Mouse (Mus musculus): ENCODE data around the gene Wdfy3. TPM values are rescaled to one million over a fixed set of nuclear protein-coding genes. Genes with fewer than 3 reads are reported as not detected.
A peak's percentile ranks its signal among the peaks of the same experiment; 100 is the strongest.

Gene Wdfy3
- polyA plus RNA-seq, 1 experiment from 2014 or later, result 20.8 TPM

DNA sequence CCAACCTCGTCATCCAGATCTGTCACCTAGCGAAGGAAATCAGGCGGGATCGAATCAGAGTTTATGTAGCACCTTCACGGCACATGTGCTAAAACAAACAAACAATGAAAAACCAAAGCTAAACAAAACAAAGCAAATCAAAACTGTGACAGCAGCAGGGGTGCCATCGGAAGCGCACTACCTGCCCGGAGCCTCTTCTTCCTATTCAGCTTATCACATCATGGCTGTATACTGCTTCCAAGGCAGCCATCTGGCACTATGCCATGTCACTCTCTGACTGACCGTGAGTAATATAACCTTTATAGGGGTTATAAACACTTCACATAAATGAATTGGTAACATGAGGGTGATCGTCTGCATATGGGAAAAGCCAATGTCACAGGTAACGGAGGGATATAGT is 174.6 kb downstream of the Wdfy3 start:
- no peak overlapping the region for H3K4me2 ChIP-seq
- no peaks in the 10 kb centered on the region for H3K9me3 ChIP-seq (replicated peaks)
- no peaks in the 10 kb centered on the region for H3K4me1 ChIP-seq
- H3K27me3 ChIP-seq, result no peaks in the 10 kb centered on the region
- H3K9ac ChIP-seq, result no peak overlapping the region
- no peak overlapping the region for H3K4me3 ChIP-seq (replicated peaks)
- no peak for ATAC-seq (replicated peaks; ENCODE audit: low FRiP score)
- 69% methylated on average over 11 of the region's 11 CpGs for WGBS
- H3K36me3 ChIP-seq, result peaks cover 94% of the 10 kb centered on the region
- no peak overlapping the region for H3K27ac ChIP-seq

DNA sequence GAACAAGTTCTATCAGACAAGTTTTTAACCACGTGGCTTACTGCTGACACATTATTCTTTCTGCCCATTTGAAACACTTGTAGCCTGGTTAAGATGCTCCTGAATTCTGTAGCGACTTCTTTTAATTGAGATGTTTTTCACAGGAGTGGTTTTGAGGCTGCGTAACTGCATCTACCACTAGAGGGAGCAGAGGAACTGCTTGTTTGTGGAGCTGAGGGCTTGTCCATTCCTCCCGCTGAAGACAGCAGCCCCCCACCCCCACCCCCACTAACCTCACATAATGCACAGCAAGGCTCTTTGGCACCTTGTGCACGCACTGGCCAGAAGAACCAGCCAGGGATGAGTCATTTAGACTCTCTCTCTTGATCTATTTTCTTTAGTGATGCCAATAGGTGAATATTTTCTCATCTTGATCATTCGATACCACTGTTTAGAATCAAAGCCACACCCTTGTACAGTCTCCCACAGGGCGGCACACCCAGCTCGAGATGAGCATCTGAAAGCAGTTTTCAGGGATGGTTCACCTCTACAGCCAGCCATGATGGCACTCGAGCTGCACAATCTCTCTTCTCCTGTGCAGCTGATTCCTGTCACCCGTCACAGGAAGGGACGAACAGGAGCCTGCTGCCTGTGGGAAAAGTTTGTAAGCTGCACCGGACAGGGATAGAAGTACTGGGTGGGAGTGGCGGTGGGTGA is 175.8 kb downstream of the Wdfy3 start:
- H3K27ac ChIP-seq, result no peak overlapping the region
- no peak overlapping the region for H3K4me2 ChIP-seq

DNA sequence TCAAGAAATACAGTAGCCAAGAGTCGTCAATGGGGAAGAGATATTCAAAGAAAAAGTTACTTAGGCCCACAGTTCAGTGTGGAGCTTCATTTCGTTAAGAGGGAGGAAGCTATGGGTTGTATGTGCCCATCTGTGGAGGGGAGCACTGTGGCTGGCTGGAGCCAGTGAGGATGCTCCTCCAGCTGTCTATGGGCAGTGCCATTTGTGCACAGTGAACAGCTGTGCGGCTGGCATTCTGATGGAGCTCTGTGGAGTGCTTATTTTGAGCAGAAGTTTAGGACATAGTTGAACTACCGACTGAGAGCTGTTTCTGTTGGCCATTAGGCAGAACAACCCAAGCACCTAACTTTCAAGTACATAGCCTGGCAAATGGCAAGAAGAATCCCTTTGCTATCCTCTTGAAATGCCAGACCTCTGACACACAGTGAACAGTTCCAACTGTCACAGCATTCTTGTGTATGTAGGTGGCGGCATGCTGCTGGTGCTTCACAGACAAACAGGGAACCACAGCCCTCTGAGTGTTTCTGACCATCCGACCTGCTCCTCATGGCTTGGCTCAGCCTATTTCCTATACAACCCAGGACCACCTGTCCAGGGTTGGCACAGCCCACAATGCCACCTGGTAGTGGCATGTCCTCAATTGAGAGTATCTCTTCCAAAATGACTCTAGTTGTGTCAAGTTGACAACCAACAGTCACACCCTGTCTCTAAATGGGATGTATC is 177.9 kb downstream of the Wdfy3 start:
- no peaks in the 10 kb centered on the region for H3K4me1 ChIP-seq
- H3K4me3 ChIP-seq (replicated peaks), result no peak overlapping the region
- H3K9me3 ChIP-seq (replicated peaks), result no peaks in the 10 kb centered on the region
- no peak overlapping the region for H3K27ac ChIP-seq
- H3K9ac ChIP-seq, result no peak overlapping the region
- WGBS, result 93% methylated on average over 6 of the region's 6 CpGs
- ATAC-seq (replicated peaks; ENCODE audit: low FRiP score), result no peak
- H3K27me3 ChIP-seq, result no peaks in the 10 kb centered on the region
- H3K4me2 ChIP-seq, result no peak overlapping the region
- H3K36me3 ChIP-seq, result peaks cover 98% of the 10 kb centered on the region

More for the DNA sequence above, 175.8 kb downstream of the Wdfy3 start:
- no peak for ATAC-seq (replicated peaks; ENCODE audit: low FRiP score)
- Histone ChIP-seq H3K27me3 (no peaks in the 10 kb centered on the region), H3K9ac (no peak overlapping the region), H3K4me3 (replicated peaks) (no peak overlapping the region), H3K36me3 (peaks cover 94% of the 10 kb centered on the region), H3K9me3 (replicated peaks) (no peaks in the 10 kb centered on the region), H3K4me1 (no peaks in the 10 kb centered on the region)
- WGBS, result 66% methylated on average over 13 of the region's 13 CpGs

DNA sequence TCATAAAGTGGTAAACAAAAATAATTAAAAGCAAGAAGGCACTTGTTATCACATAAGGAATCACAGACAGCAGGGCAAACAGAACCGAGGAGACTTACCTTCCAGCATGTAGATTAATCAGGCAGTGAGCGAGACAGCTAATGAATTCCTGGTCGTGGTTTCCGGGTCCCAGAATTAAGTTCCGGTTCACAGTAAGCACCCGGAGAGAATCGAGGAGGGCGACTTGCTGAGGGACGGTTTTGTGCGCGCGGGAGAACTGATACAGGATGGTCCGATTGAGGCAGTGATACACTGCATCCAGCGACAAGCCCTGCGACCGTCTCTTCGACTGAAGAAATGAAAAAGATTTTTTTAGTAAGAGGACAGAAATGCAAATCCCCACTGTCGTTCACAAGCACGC is 181.7 kb downstream of the Wdfy3 start:
- no peak overlapping the region for H3K27ac ChIP-seq
- no peak overlapping the region for H3K9ac ChIP-seq
- H3K4me1 ChIP-seq, result no peaks in the 10 kb centered on the region
- no peak for ATAC-seq (replicated peaks; ENCODE audit: low FRiP score)
- H3K4me3 ChIP-seq (replicated peaks), result no peak overlapping the region
- H3K36me3 ChIP-seq, result peaks cover 95% of the 10 kb centered on the region
- WGBS, result 92% methylated on average over 19 of the region's 19 CpGs
- H3K4me2 ChIP-seq, result no peak overlapping the region
- no peaks in the 10 kb centered on the region for H3K9me3 ChIP-seq (replicated peaks)
- no peaks in the 10 kb centered on the region for H3K27me3 ChIP-seq

DNA sequence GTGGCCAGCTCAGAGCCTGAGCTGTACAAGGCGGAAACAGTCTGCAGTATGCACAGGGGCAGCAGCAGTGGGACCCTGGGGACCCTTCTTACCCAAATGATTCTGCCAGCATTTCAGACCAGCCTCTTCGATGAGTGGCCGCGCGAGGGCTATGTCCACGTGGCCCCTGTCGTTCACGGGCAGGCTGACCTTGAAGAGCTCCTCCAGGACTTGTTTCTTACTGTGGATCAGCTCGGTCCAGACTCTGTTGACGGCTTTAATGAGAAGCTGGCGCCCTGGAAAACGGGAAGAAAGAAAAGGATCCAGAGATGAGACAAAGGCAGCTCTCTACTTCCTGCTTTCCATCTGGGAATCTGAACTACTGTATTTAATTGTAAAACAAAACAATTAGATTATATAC is 184.7 kb downstream of the Wdfy3 start:
- ATAC-seq (replicated peaks; ENCODE audit: low FRiP score), result no peak
- Histone ChIP-seq H3K4me3 (replicated peaks) (no peak overlapping the region), H3K27ac (no peak overlapping the region), H3K27me3 (no peaks in the 10 kb centered on the region), H3K9me3 (replicated peaks) (no peaks in the 10 kb centered on the region), H3K36me3 (peaks cover 95% of the 10 kb centered on the region), H3K4me1 (peaks cover 21% of the 10 kb centered on the region), H3K4me2 (no peak overlapping the region), H3K9ac (no peak overlapping the region)
- 92% methylated on average over 12 of the region's 12 CpGs for WGBS

DNA sequence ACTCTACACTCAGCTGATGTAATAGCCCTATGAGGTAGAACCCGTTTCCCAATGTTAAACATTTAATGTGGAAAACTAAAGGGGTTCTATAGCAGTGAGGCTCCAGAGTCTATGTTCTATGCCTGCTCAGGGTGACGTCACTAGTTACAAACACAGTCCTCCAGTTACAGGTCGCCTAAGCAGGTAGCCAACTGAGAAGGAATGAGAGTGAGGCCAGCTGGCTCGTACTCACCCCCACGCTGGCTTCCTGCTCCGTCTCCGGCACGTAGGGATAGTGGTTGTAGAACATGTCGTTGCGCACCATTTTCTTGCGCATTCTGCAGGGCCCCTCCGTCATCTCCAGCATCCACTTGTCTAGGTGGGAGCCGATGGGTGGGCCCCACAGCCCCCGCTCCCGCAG is 187.5 kb downstream of the Wdfy3 start:
- WGBS, result 74% methylated on average over 15 of the region's 15 CpGs
- Histone ChIP-seq H3K4me3 (replicated peaks) (no peak overlapping the region), H3K9ac (no peak overlapping the region), H3K9me3 (replicated peaks) (no peaks in the 10 kb centered on the region), H3K4me2 (no peak overlapping the region), H3K27me3 (no peaks in the 10 kb centered on the region), H3K36me3 (peaks cover 94% of the 10 kb centered on the region), H3K4me1 (peaks cover 42% of the 10 kb centered on the region), H3K27ac (peak overlapping the region; percentile 45)
- ATAC-seq (replicated peaks; ENCODE audit: low FRiP score), result no peak

DNA sequence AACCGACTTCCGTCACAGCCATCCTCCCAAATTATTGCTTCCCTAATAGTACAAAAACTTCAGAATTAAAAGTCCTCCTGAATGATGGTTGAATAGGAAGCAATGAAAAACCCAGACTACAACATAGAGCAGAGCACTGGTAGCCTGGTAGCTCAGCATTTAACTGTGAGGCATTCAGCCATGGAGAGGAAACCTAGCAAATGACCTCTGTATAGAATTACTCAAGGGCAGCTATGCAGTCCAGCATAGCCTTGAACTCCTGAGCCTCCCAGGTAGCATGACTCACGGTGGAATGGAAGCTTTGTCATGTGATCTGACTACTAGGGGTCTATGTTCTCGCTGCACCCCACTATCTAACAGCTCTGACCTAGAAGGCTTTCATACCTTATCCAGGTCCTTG is 189.8 kb downstream of the Wdfy3 start:
- 73% methylated on average over 4 of the region's 4 CpGs for WGBS
- peak overlapping the region; percentile 43; the same call in 1 of the 2 replicates for H3K27ac ChIP-seq
- H3K36me3 ChIP-seq, result peaks cover 93% of the 10 kb centered on the region
- ATAC-seq (replicated peaks; ENCODE audit: low FRiP score), result peak; percentile 71
- H3K9ac ChIP-seq, result no peak overlapping the region
- no peak overlapping the region for H3K4me3 ChIP-seq (replicated peaks)
- no peaks in the 10 kb centered on the region for H3K9me3 ChIP-seq (replicated peaks)
- H3K4me1 ChIP-seq, result peaks cover 45% of the 10 kb centered on the region
- H3K27me3 ChIP-seq, result no peaks in the 10 kb centered on the region
- H3K4me2 ChIP-seq, result no peak overlapping the region

DNA sequence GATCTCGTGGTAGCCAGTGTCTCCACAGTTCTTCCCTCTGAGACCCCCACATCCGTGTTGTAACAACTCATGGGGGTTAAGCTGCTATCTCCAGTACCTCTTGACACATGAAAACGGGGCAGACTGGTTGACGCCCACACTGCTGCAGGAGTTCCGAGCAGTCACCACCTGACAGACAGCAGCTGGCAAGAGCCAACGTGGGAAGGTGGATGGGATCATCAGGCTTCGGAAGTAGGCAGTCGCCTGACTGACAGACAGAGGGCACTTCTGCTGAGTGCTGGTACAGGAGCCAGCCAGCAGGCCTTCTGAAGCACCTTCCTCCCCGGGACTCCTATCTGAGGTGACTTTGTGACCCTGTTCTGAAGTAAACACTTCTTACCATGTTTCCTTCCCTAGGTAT is 191.3 kb downstream of the Wdfy3 start:
- Histone ChIP-seq H3K4me2 (no peak overlapping the region), H3K27me3 (no peaks in the 10 kb centered on the region), H3K27ac (peak overlapping the region; percentile 56; the same call in 1 of the 2 replicates), H3K36me3 (peaks cover 92% of the 10 kb centered on the region), H3K4me3 (replicated peaks) (no peak overlapping the region), H3K9ac (no peak overlapping the region), H3K9me3 (replicated peaks) (no peaks in the 10 kb centered on the region), H3K4me1 (peaks cover 50% of the 10 kb centered on the region)
- peak; percentile 14; the same call in 1 of the 2 replicates for ATAC-seq (replicated peaks; ENCODE audit: low FRiP score)
- WGBS, result 39% methylated on average over 9 of the region's 9 CpGs

DNA sequence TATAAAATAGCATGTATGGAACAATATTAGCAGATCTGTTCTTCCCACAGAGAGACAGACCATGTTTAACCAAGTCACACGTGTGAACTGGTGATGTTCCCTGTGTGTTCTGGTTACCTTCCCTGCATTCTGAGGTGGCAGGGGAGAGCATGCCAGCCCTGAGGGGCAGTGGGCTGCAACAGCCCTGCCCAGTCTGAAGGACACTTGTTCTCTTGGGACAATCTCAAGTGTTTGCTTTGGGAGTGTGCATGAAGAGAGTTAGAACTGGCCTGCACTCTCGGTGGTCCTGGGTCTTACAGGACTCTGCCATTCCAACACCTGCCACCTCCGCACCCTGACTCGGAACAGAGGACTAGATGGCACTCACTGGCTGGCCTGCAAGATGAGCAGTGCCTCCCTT is 193.5 kb downstream of the Wdfy3 start:
- WGBS, result 87% methylated on average over 4 of the region's 4 CpGs
- ATAC-seq (replicated peaks; ENCODE audit: low FRiP score), result no peak

DNA sequence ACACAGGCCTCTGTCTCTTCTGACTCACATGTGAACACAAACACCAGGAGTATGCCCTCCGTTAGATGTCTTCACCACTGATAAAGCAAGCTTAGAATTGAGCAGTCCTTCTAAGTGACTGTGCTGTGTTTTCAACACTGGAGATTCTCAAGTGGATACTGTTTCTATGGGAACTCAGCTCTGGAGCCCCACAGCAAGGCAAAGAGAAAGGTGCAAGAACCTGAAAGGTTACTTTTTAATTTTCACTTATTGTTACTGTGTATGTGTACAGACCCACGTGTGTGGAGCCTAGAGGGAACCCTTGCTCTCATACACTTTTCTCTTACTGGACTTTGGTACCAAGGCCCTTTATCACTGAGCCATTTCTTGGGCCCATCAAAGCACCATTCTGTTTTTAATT is 203.0 kb downstream of the Wdfy3 start:
- 0 out of 2 replicates have a peak, but pooled peaks cover 5% of the 10 kb centered on the region for H3K9me3 ChIP-seq (replicated peaks)
- H3K27ac ChIP-seq, result peak overlapping the region; percentile 9; the same call in 1 of the 2 replicates
- H3K4me3 ChIP-seq (replicated peaks), result no peak overlapping the region
- no peak overlapping the region for H3K9ac ChIP-seq
- H3K36me3 ChIP-seq, result peaks cover 95% of the 10 kb centered on the region
- H3K4me2 ChIP-seq, result no peak overlapping the region
- no peaks in the 10 kb centered on the region for H3K27me3 ChIP-seq
- peaks cover 11% of the 10 kb centered on the region; the same call in 1 of the 2 replicates for H3K4me1 ChIP-seq
- 66% methylated on average over 2 of the region's 2 CpGs for WGBS
- no peak for ATAC-seq (replicated peaks; ENCODE audit: low FRiP score)

More for the DNA sequence above, 193.5 kb downstream of the Wdfy3 start:
- Histone ChIP-seq H3K27ac (no peak overlapping the region), H3K9me3 (replicated peaks) (no peaks in the 10 kb centered on the region), H3K4me2 (no peak overlapping the region), H3K9ac (no peak overlapping the region), H3K4me3 (replicated peaks) (no peak overlapping the region), H3K36me3 (peaks cover 94% of the 10 kb centered on the region), H3K27me3 (no peaks in the 10 kb centered on the region), H3K4me1 (peaks cover 49% of the 10 kb centered on the region)

DNA sequence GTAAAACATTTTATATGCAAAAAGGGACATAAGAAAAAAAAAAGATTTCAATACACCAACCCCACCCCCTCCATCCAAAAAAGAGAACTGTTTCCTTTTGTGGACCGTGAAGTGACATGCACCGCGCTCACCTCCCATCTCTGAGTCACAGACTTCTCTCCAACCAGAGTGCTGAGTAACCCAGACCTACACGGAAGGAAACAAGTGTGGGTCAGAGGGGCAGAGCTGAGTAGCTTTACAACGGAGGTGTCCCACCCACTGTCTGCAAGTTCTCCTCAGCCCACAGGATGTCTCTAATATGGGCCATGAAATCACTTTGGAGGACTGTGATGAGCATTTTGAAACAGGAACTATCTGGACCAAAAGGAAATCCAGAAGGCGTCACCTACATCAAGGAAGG is 205.8 kb downstream of the Wdfy3 start:
- no peaks in the 10 kb centered on the region for H3K9me3 ChIP-seq (replicated peaks)
- no peak overlapping the region for H3K4me3 ChIP-seq (replicated peaks)
- no peak overlapping the region for H3K9ac ChIP-seq
- peaks cover 16% of the 10 kb centered on the region for H3K4me1 ChIP-seq
- no peak for ATAC-seq (replicated peaks; ENCODE audit: low FRiP score)
- WGBS, result 85% methylated on average over 6 of the region's 6 CpGs
- H3K27ac ChIP-seq, result no peak overlapping the region
- no peak overlapping the region for H3K4me2 ChIP-seq
- H3K36me3 ChIP-seq, result peaks cover 91% of the 10 kb centered on the region
- no peaks in the 10 kb centered on the region for H3K27me3 ChIP-seq

DNA sequence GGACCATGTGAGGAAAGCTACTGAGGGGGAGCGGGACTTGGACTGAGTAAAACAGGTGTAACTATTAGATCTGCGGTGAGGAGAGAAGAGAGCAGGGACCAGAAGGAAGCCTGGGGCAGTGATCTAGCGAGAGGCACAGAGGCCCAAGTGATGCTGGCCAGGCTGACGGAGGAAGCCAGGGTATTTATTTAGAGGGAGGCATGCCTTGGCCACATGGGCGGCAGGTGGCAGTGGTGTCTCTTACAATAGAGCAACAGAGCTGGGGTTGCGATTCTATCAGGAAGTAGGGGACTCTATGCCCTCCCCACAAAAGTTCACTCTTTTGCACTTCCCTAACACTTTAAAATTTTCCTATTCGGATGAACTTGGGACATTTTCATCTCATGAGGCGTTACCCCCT is 207.1 kb downstream of the Wdfy3 start:
- WGBS, result 77% methylated on average over 8 of the region's 8 CpGs
- no peak overlapping the region for H3K9ac ChIP-seq
- H3K4me3 ChIP-seq (replicated peaks), result no peak overlapping the region
- no peak overlapping the region for H3K4me2 ChIP-seq
- no peaks in the 10 kb centered on the region for H3K9me3 ChIP-seq (replicated peaks)
- H3K36me3 ChIP-seq, result peaks cover 91% of the 10 kb centered on the region
- H3K27me3 ChIP-seq, result no peaks in the 10 kb centered on the region
- peaks cover 23% of the 10 kb centered on the region for H3K4me1 ChIP-seq
- peak overlapping the region; percentile 75 for H3K27ac ChIP-seq
- no peak for ATAC-seq (replicated peaks; ENCODE audit: low FRiP score)
